24 mouse cellular contexts compared by ENCODE assay signal in genomic region chr14:117361965-117362309, GRCm38 (mm10).
"Had no signal": no experiment of that assay in that cellular context is flagged by ENCODE, and none has a peak within 500 bp of the region (broad histone marks: within the 10 kb centered on the region; RNA-seq: fewer than 3 reads in every experiment).

No protein-coding gene starts in this region.

- DNase-seq: gastrocnemius, postnatal 14 days; gastrocnemius, postnatal 36 days; heart, adult 11 months; heart, adult 2 months; heart, postnatal 14 days; heart, postnatal 36 days; kidney, adult 18-20 months; kidney, adult 8-10 months; kidney, postnatal 10 days; kidney, postnatal 25 days; kidney, postnatal 4 days; liver; liver, embryonic 13.5 days had no signal

- H3K4me1 ChIP-seq: heart, embryonic 13.5 days; heart, embryonic 15.5 days; intestine, embryonic 15.5 days; limb, embryonic 12.5 days; liver, embryonic 13.5 days had no signal

- H3K27me3 ChIP-seq: heart, embryonic 13.5 days; heart, embryonic 15.5 days; intestine, embryonic 15.5 days; limb, embryonic 12.5 days; liver, embryonic 13.5 days had no signal

- H3K4me2 ChIP-seq: heart, embryonic 11.5 days; heart, embryonic 13.5 days; heart, embryonic 15.5 days; intestine, embryonic 15.5 days; limb, embryonic 12.5 days; liver, embryonic 11.5 days; liver, embryonic 13.5 days had no signal

- H3K4me3 ChIP-seq: heart, adult 2 months; heart, embryonic 13.5 days; heart, embryonic 15.5 days; intestine, embryonic 15.5 days; layer of hippocampus, adult 2 months; left cerebral cortex, adult 2 months; limb, embryonic 10.5 days; limb, embryonic 12.5 days; liver, embryonic 13.5 days had no signal

- ATAC-seq: inflammation-experienced regulatory T-cells, adult 6 months; intestine, embryonic 15.5 days; intestine, postnatal 0 days had no signal

- H3K9ac ChIP-seq: heart, embryonic 13.5 days; heart, embryonic 15.5 days; intestine, embryonic 15.5 days; limb, embryonic 12.5 days; liver, embryonic 13.5 days had no signal

- H3K36me3 ChIP-seq: heart, embryonic 13.5 days; heart, embryonic 15.5 days; intestine, embryonic 15.5 days; limb, embryonic 10.5 days; limb, embryonic 12.5 days; liver, embryonic 13.5 days had no signal

- H3K9me3 ChIP-seq: heart, embryonic 13.5 days; heart, embryonic 15.5 days; intestine, embryonic 15.5 days; limb, embryonic 10.5 days; limb, embryonic 12.5 days; liver, embryonic 13.5 days had no signal

- H3K27ac ChIP-seq: heart, adult 2 months; heart, embryonic 13.5 days; heart, embryonic 15.5 days; intestine, embryonic 15.5 days; layer of hippocampus, adult 2 months; left cerebral cortex, adult 2 months; limb, embryonic 10.5 days; limb, embryonic 12.5 days; liver, embryonic 13.5 days had no signal
